Mouse (Mus musculus): ENCODE measurements at regions not wholly inside any gene's neighbourhood (a gene's known extent, or its start where the extent isn't known, plus 50 kb on each side); places are given as distances from the start of the nearest gene placed in this dataset.

GRCm38 (mm10) chr3:63036691-63037090 lies 204.6 kb upstream of the Mme start:
- DNase-seq (ENCODE audit: low spot score): no peak

- DNase-seq (ENCODE audit: low spot score): no peak
Observed at GRCm38 (mm10) chr3:63070786-63071185, 170.6 kb upstream of the Mme start.

- DNase-seq (ENCODE audit: low spot score): no peak
Observed at GRCm38 (mm10) chr3:63073051-63073450, 168.3 kb upstream of the Mme start.

- DNase-seq (ENCODE audit: low spot score): no peak
Observed at GRCm38 (mm10) chr3:63078181-63078580, 163.2 kb upstream of the Mme start.

- no peak for DNase-seq (ENCODE audit: low spot score)
Observed at GRCm38 (mm10) chr3:63082161-63082560, 159.2 kb upstream of the Mme start.

GRCm38 (mm10) chr3:63085426-63085825 lies 155.9 kb upstream of the Mme start:
- no peak for DNase-seq (ENCODE audit: low spot score)

- no peak for DNase-seq (ENCODE audit: low spot score)
Observed at GRCm38 (mm10) chr3:63092901-63093300, 148.4 kb upstream of the Mme start.

GRCm38 (mm10) chr3:63115216-63115615 lies 126.1 kb upstream of the Mme start:
- DNase-seq (ENCODE audit: low spot score): no peak

GRCm38 (mm10) chr3:63131883-63132282 lies 109.5 kb upstream of the Mme start:
- no peak for DNase-seq (ENCODE audit: low spot score)

GRCm38 (mm10) chr3:63137391-63138147 lies 103.8 kb upstream of the Mme start:
- peak; percentile 5 for DNase-seq (ENCODE audit: low spot score)

GRCm38 (mm10) chr3:63146237-63146636 lies 95.1 kb upstream of the Mme start:
- no peak for DNase-seq (ENCODE audit: low spot score)

- DNase-seq (ENCODE audit: low spot score): no peak
Observed at GRCm38 (mm10) chr3:63182411-63183166, 58.7 kb upstream of the Mme start.

- no peak for DNase-seq (ENCODE audit: low spot score)
Observed at GRCm38 (mm10) chr3:63187836-63188440, 53.4 kb upstream of the Mme start.
